Mouse (Mus musculus) brain, embryonic 14.5 days (tissue): ENCODE results near the gene Myod1.

ENCODE experiments used
- CTCF ChIP-seq: fragments of 200-500 bp; IDR thresholded peaks from 2 replicates; pipeline ENCODE4 v1.5.1; 2012; ENCODE audit warnings: inconsistent platforms, mild to moderate bottlenecking, moderate library complexity, borderline replicate concordance; ENCODE audit not compliant: insufficient read depth, insufficient read length; ENCODE audit errors: extremely low read depth
- POLR2A ChIP-seq: fragments of 200-500 bp; IDR thresholded peaks from 2 replicates; pipeline ENCODE4 v1.6.1; 2012; ENCODE audit warnings: mild to moderate bottlenecking, inconsistent platforms, borderline replicate concordance; ENCODE audit not compliant: poor library complexity, insufficient read depth, insufficient read length, severe bottlenecking; ENCODE audit errors: extremely low read depth

- no peak for TF ChIP-seq CTCF
- TF ChIP-seq POLR2A, result no peak
Measured at GRCm38 (mm10) chr7:46408606-46409005, 32.3 kb downstream of the Myod1 start.
